Mouse (Mus musculus): ENCODE data around the gene Lrrtm4. TPM values are rescaled to one million over a fixed set of nuclear protein-coding genes. Genes with fewer than 3 reads are reported as not detected.

Lrrtm4 gene
- polyA plus RNA-seq, 1 experiment = not detected

GRCm38 (mm10) chr6:80263972-80264371 lies 245.3 kb downstream of the Lrrtm4 start:
- Histone ChIP-seq H3K36me3 (ENCODE audit: control insufficient read depth, insufficient read depth, low read length, poor library complexity, severe bottlenecking) (no peaks in the 10 kb centered on the region), H3K4me3 (ENCODE audit: low read depth, low read length) (no peak overlapping the region), H3K9ac (ENCODE audit: low read depth, poor library complexity, severe bottlenecking) (no peak overlapping the region), H3K9me3 (replicated peaks; ENCODE audit: control insufficient read depth, insufficient read depth, low read length, poor library complexity, severe bottlenecking) (no peaks in the 10 kb centered on the region), H3K4me1 (ENCODE audit: control insufficient read depth, insufficient read depth, low read length) (no peaks in the 10 kb centered on the region), H3K27me3 (ENCODE audit: control insufficient read depth, insufficient read depth, low read length, poor library complexity, severe bottlenecking) (no peaks in the 10 kb centered on the region), H3K27ac (ENCODE audit: insufficient read depth, low read length) (no peak overlapping the region)
- TF ChIP-seq CTCF (IDR thresholded peaks at IDR 0.05; ENCODE audit: low read depth, low read length) (no peak), EP300 (IDR thresholded peaks at IDR 0.05; ENCODE audit: insufficient read depth, low read depth, low read length) (no peak)

- H3K4me1 ChIP-seq (ENCODE audit: control insufficient read depth, insufficient read depth, low read length) = no peaks in the 10 kb centered on the region
- H3K27me3 ChIP-seq (ENCODE audit: control insufficient read depth, insufficient read depth, low read length, poor library complexity, severe bottlenecking) = no peaks in the 10 kb centered on the region
- H3K9ac ChIP-seq (ENCODE audit: low read depth, poor library complexity, severe bottlenecking) = no peak overlapping the region
- no peaks in the 10 kb centered on the region for H3K36me3 ChIP-seq (ENCODE audit: control insufficient read depth, insufficient read depth, low read length, poor library complexity, severe bottlenecking)
- no peak overlapping the region for H3K27ac ChIP-seq (ENCODE audit: insufficient read depth, low read length)
- no peak overlapping the region for H3K4me3 ChIP-seq (ENCODE audit: low read depth, low read length)
- no peak for TF ChIP-seq POLR2A (IDR thresholded peaks at IDR 0.05; ENCODE audit: insufficient read depth, low read length)
- TF ChIP-seq CTCF (IDR thresholded peaks at IDR 0.05; ENCODE audit: low read depth, low read length) = no peak
- no peak for TF ChIP-seq EP300 (IDR thresholded peaks at IDR 0.05; ENCODE audit: insufficient read depth, low read depth, low read length)
- H3K9me3 ChIP-seq (replicated peaks; ENCODE audit: control insufficient read depth, insufficient read depth, low read length, poor library complexity, severe bottlenecking) = no peaks in the 10 kb centered on the region
Measured at GRCm38 (mm10) chr6:80264584-80264983, 245.9 kb downstream of the Lrrtm4 start.

- Histone ChIP-seq H3K4me1 (ENCODE audit: control insufficient read depth, insufficient read depth, low read length) (no peaks in the 10 kb centered on the region), H3K9me3 (replicated peaks; ENCODE audit: control insufficient read depth, insufficient read depth, low read length, poor library complexity, severe bottlenecking) (no peaks in the 10 kb centered on the region), H3K4me3 (ENCODE audit: low read depth, low read length) (no peak overlapping the region), H3K27me3 (ENCODE audit: control insufficient read depth, insufficient read depth, low read length, poor library complexity, severe bottlenecking) (no peaks in the 10 kb centered on the region), H3K27ac (ENCODE audit: insufficient read depth, low read length) (no peak overlapping the region), H3K9ac (ENCODE audit: low read depth, poor library complexity, severe bottlenecking) (no peak overlapping the region), H3K36me3 (ENCODE audit: control insufficient read depth, insufficient read depth, low read length, poor library complexity, severe bottlenecking) (no peaks in the 10 kb centered on the region)
- TF ChIP-seq CTCF (IDR thresholded peaks at IDR 0.05; ENCODE audit: low read depth, low read length) (no peak), POLR2A (IDR thresholded peaks at IDR 0.05; ENCODE audit: insufficient read depth, low read length) (no peak), EP300 (IDR thresholded peaks at IDR 0.05; ENCODE audit: insufficient read depth, low read depth, low read length) (no peak)
Measured at GRCm38 (mm10) chr6:80265746-80266145, 247.1 kb downstream of the Lrrtm4 start.

- no peaks in the 10 kb centered on the region for H3K36me3 ChIP-seq (ENCODE audit: control insufficient read depth, insufficient read depth, low read length, poor library complexity, severe bottlenecking)
- no peak overlapping the region for H3K27ac ChIP-seq (ENCODE audit: insufficient read depth, low read length)
- no peaks in the 10 kb centered on the region for H3K4me1 ChIP-seq (ENCODE audit: control insufficient read depth, insufficient read depth, low read length)
- no peak overlapping the region for H3K4me3 ChIP-seq (ENCODE audit: low read depth, low read length)
- no peak overlapping the region for H3K9ac ChIP-seq (ENCODE audit: low read depth, poor library complexity, severe bottlenecking)
- TF ChIP-seq EP300 (IDR thresholded peaks at IDR 0.05; ENCODE audit: insufficient read depth, low read depth, low read length) (no peak), POLR2A (IDR thresholded peaks at IDR 0.05; ENCODE audit: insufficient read depth, low read length) (no peak), CTCF (IDR thresholded peaks at IDR 0.05; ENCODE audit: low read depth, low read length) (no peak)
- H3K27me3 ChIP-seq (ENCODE audit: control insufficient read depth, insufficient read depth, low read length, poor library complexity, severe bottlenecking) = no peaks in the 10 kb centered on the region
- no peaks in the 10 kb centered on the region for H3K9me3 ChIP-seq (replicated peaks; ENCODE audit: control insufficient read depth, insufficient read depth, low read length, poor library complexity, severe bottlenecking)
Measured at GRCm38 (mm10) chr6:80286968-80287367, 268.3 kb downstream of the Lrrtm4 start.

DNA sequence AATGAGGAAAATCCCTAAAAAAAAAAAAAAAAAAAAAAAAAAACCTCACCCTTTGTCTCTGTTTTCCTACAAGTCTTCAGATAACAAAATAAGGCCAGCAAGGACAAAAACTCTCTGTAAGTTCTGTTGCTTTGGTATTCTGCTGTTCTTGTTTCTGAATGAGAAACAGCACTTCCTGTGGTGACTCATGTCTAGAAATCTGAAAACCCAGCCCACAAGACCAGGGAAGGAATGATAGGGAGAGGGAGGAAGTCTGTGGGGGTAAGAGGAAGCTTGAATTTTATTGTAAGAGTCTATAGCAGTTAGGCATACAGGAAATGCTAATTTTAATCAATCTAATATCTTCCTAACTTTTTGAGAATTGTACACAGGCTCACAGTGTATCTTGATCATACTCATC lies 283.2 kb downstream of the Lrrtm4 start:
- no peak for TF ChIP-seq EP300 (IDR thresholded peaks at IDR 0.05; ENCODE audit: insufficient read depth, low read depth, low read length)
- no peak for TF ChIP-seq POLR2A (IDR thresholded peaks at IDR 0.05; ENCODE audit: insufficient read depth, low read length)
- TF ChIP-seq CTCF (IDR thresholded peaks at IDR 0.05; ENCODE audit: low read depth, low read length) = no peak

GRCm38 (mm10) chr6:80303568-80303967 lies 284.9 kb downstream of the Lrrtm4 start:
- H3K9ac ChIP-seq (ENCODE audit: low read depth, poor library complexity, severe bottlenecking) = no peak overlapping the region
- no peaks in the 10 kb centered on the region for H3K27me3 ChIP-seq (ENCODE audit: control insufficient read depth, insufficient read depth, low read length, poor library complexity, severe bottlenecking)
- no peaks in the 10 kb centered on the region for H3K9me3 ChIP-seq (replicated peaks; ENCODE audit: control insufficient read depth, insufficient read depth, low read length, poor library complexity, severe bottlenecking)
- TF ChIP-seq POLR2A (IDR thresholded peaks at IDR 0.05; ENCODE audit: insufficient read depth, low read length) = no peak
- no peak for TF ChIP-seq EP300 (IDR thresholded peaks at IDR 0.05; ENCODE audit: insufficient read depth, low read depth, low read length)
- TF ChIP-seq CTCF (IDR thresholded peaks at IDR 0.05; ENCODE audit: low read depth, low read length) = no peak
- no peak overlapping the region for H3K4me3 ChIP-seq (ENCODE audit: low read depth, low read length)
- H3K4me1 ChIP-seq (ENCODE audit: control insufficient read depth, insufficient read depth, low read length) = no peaks in the 10 kb centered on the region
- H3K27ac ChIP-seq (ENCODE audit: insufficient read depth, low read length) = no peak overlapping the region
- no peaks in the 10 kb centered on the region for H3K36me3 ChIP-seq (ENCODE audit: control insufficient read depth, insufficient read depth, low read length, poor library complexity, severe bottlenecking)

More for the DNA sequence above, 283.2 kb downstream of the Lrrtm4 start:
- no peak overlapping the region for H3K4me3 ChIP-seq (ENCODE audit: low read depth, low read length)
- H3K36me3 ChIP-seq (ENCODE audit: control insufficient read depth, insufficient read depth, low read length, poor library complexity, severe bottlenecking) = no peaks in the 10 kb centered on the region
- H3K27ac ChIP-seq (ENCODE audit: insufficient read depth, low read length) = no peak overlapping the region
- no peaks in the 10 kb centered on the region for H3K4me1 ChIP-seq (ENCODE audit: control insufficient read depth, insufficient read depth, low read length)
- no peaks in the 10 kb centered on the region for H3K27me3 ChIP-seq (ENCODE audit: control insufficient read depth, insufficient read depth, low read length, poor library complexity, severe bottlenecking)
- no peak overlapping the region for H3K9ac ChIP-seq (ENCODE audit: low read depth, poor library complexity, severe bottlenecking)
- H3K9me3 ChIP-seq (replicated peaks; ENCODE audit: control insufficient read depth, insufficient read depth, low read length, poor library complexity, severe bottlenecking) = no peaks in the 10 kb centered on the region

All from ES-Bruce4 (cell line).